Mouse (Mus musculus): ENCODE data around the gene Lmf1. TPM values are rescaled to one million over a fixed set of nuclear protein-coding genes. Genes with fewer than 3 reads are reported as not detected.

The Lmf1 gene
- polyA plus RNA-seq, 1 experiment from 2014 or later: 26.9 TPM

DNA sequence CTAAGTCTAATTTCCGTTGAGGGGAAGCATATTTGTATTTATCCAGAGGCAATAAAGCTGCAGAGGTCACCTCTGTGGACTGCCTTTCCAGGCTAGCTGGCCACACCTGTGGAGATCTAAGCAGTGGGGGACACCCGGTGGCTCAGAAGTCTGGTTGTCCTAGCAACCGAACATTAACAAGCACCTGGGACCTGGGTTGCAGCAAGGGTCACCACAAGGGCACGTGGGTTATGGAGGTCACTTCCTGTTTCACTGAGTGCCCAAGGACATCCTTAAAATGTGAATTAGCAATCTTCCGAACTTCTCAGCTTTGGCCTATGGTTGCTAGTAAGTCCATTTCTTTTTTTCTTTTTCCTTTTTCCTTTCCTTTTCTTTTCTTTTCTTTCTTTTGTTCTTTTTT is 25.3 kb downstream of the Lmf1 start:
- H3K27ac ChIP-seq (ENCODE audit: low read depth, low read length): no peak overlapping the region
- no peaks in the 10 kb centered on the region; the same call in 1 of the 2 replicates for H3K36me3 ChIP-seq (ENCODE audit: control insufficient read depth, insufficient read depth, low read length)
- no peak overlapping the region for H3K4me3 ChIP-seq (ENCODE audit: low read depth, low read length)
- ATAC-seq (ENCODE audit: low FRiP score) (no peak), DNase-seq (ENCODE audit: low spot score) (no peak)
- no peaks in the 10 kb centered on the region for H3K27me3 ChIP-seq (ENCODE audit: control insufficient read depth, insufficient read depth, low read length)
- no peak overlapping the region for H3K9ac ChIP-seq (ENCODE audit: low read depth, low read length)
- H3K4me2 ChIP-seq (replicated peaks; ENCODE audit: low read depth, low read length): no peak overlapping the region
- H3K4me1 ChIP-seq (replicated peaks; ENCODE audit: control insufficient read depth, insufficient read depth, low read length): peaks cover 2% of the 10 kb centered on the region
- 51% methylated on average over 5 of the region's 5 CpGs for WGBS
- no peaks in the 10 kb centered on the region for H3K9me3 ChIP-seq (ENCODE audit: control insufficient read depth, low read length)

DNA sequence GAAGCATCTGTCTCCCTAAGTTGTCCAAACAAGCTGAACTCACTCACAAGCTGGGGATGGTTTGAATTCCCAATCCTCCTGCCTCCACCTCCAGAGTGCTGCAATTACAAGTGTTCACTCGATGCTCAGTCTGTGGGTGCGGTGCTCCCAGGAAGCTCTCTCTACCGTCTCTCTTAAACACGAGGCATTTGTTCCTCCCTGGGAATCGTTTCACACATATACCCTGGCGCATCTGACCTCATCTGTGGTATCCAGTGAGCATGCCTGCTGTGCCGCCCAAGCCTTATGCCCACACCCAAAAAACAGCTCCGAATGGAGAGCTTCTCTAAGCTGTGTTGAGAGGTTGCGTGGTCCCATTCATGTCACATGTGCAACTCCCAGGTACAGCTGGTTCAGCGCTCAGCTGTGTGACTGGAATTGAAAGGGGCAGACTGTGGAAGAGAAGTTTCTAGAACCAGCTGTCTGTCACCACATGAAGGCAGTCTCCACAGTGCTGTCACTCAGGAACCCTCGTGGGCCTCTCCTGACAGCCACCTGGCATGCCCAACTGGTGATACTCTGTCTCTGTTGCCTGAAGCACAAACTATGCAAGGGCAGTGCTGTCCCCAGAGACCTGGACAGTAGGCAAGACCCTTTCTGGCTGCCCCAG is 29.4 kb downstream of the Lmf1 start:
- no peak for DNase-seq (ENCODE audit: low spot score)
- Histone ChIP-seq H3K4me3 (ENCODE audit: low read depth, low read length) (no peak overlapping the region), H3K9me3 (ENCODE audit: control insufficient read depth, low read length) (no peaks in the 10 kb centered on the region), H3K27ac (ENCODE audit: low read depth, low read length) (no peak overlapping the region; the same call in 1 of the 2 replicates), H3K36me3 (ENCODE audit: control insufficient read depth, insufficient read depth, low read length) (no peaks in the 10 kb centered on the region), H3K4me2 (replicated peaks; ENCODE audit: low read depth, low read length) (no peak overlapping the region), H3K27me3 (ENCODE audit: control insufficient read depth, insufficient read depth, low read length) (no peaks in the 10 kb centered on the region), H3K4me1 (replicated peaks; ENCODE audit: control insufficient read depth, insufficient read depth, low read length) (peaks cover 2% of the 10 kb centered on the region), H3K9ac (ENCODE audit: low read depth, low read length) (no peak overlapping the region)
- no peak for ATAC-seq (ENCODE audit: low FRiP score)
- WGBS: 90% methylated on average over 11 of the region's 11 CpGs

DNA sequence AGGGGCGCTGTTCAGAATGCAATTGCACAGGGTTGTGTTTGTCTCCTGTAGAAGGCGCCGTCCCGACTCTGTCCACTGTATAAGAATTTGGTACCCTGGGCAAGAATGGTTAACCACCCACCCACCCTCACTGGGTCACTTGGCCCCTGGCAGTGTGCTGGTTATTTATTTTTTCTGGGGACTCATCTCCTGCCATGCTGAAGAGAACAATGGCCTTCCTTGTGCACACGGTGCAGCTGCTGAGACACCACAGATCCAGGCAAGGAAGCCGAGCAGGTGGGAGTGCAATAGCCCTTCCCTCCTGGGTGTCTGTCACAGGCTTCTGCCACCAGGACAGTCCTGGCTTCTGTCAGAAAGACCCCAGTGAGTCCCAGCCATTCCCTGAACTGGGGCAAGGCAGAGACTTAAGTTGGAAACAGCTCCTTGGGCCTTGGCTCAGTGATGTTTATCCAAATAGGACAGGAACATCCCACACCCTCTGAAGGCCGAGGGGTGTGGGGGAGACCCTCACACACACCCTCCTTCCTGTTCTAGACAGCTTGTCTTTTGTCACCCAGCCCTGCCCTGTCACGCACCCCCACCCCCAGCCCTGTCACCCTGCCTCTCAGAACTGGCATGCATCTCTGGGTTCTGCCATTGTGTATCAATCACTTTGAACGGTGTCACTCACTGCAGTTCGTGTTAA is 30.1 kb downstream of the Lmf1 start:
- peak; percentile 11 for DNase-seq (ENCODE audit: low spot score)
- WGBS: 63% methylated on average over 10 of the region's 10 CpGs
- Histone ChIP-seq H3K36me3 (ENCODE audit: control insufficient read depth, insufficient read depth, low read length) (no peaks in the 10 kb centered on the region), H3K4me3 (ENCODE audit: low read depth, low read length) (no peak overlapping the region), H3K4me2 (replicated peaks; ENCODE audit: low read depth, low read length) (no peak overlapping the region), H3K4me1 (replicated peaks; ENCODE audit: control insufficient read depth, insufficient read depth, low read length) (peaks cover 2% of the 10 kb centered on the region), H3K27ac (ENCODE audit: low read depth, low read length) (peak overlapping the region; percentile 14), H3K9ac (ENCODE audit: low read depth, low read length) (no peak overlapping the region), H3K27me3 (ENCODE audit: control insufficient read depth, insufficient read depth, low read length) (no peaks in the 10 kb centered on the region), H3K9me3 (ENCODE audit: control insufficient read depth, low read length) (no peaks in the 10 kb centered on the region)
- 0 out of 2 replicates have a peak, but pooled peaks have one; percentile 33 for ATAC-seq (ENCODE audit: low FRiP score)

DNA sequence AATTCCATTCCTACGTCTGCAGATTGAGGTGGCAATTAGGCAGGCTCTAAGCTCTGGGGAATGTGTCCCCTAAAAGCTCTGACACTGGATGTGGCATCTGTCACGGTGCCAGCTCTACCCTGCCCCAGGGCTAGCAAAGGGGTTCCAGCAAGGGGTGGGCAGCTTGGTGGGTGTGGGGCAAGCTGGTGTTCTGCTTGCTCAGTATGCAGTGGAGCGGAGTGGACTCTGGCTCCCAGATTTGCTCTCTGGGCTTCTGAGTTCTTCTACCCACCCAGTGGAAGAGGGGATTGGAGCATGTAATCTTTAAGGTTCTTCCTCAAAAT is 30.6 kb downstream of the Lmf1 start:
- H3K27ac ChIP-seq (ENCODE audit: low read depth, low read length): no peak overlapping the region
- DNase-seq (ENCODE audit: low spot score): no peak
- WGBS: 72% methylated on average over 3 of the region's 3 CpGs
- no peak for ATAC-seq (ENCODE audit: low FRiP score)
- H3K4me3 ChIP-seq (ENCODE audit: low read depth, low read length): no peak overlapping the region
- no peaks in the 10 kb centered on the region for H3K9me3 ChIP-seq (ENCODE audit: control insufficient read depth, low read length)
- H3K27me3 ChIP-seq (ENCODE audit: control insufficient read depth, insufficient read depth, low read length): no peaks in the 10 kb centered on the region
- H3K9ac ChIP-seq (ENCODE audit: low read depth, low read length): no peak overlapping the region
- peaks cover 2% of the 10 kb centered on the region for H3K4me1 ChIP-seq (replicated peaks; ENCODE audit: control insufficient read depth, insufficient read depth, low read length)
- no peak overlapping the region for H3K4me2 ChIP-seq (replicated peaks; ENCODE audit: low read depth, low read length)
- H3K36me3 ChIP-seq (ENCODE audit: control insufficient read depth, insufficient read depth, low read length): no peaks in the 10 kb centered on the region

DNA sequence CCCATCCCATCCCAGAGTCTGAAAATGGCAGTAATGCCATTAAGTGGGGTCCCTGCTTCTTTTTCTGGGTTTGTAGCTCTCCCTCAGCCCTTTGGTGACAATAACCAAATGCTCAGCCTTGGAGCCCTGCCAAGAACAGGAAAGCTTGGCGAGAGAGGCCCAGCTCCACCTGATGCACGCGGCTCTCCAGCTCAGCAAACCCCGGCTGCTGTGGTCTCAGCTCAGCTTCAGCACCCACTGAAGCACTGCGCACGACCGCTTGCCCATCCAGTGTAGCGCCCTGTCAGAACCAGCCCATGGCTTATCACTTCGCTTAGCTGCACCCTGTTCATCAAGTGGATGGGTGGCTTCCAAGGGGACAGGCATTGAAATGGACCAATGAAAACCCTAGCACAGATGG is 31.3 kb downstream of the Lmf1 start:
- DNase-seq (ENCODE audit: low spot score): no peak
- 0 out of 2 replicates have a peak overlapping the region, but pooled peaks have one; percentile 2 for H3K9ac ChIP-seq (ENCODE audit: low read depth, low read length)
- no peaks in the 10 kb centered on the region for H3K9me3 ChIP-seq (ENCODE audit: control insufficient read depth, low read length)
- no peak overlapping the region for H3K4me3 ChIP-seq (ENCODE audit: low read depth, low read length)
- H3K27me3 ChIP-seq (ENCODE audit: control insufficient read depth, insufficient read depth, low read length): no peaks in the 10 kb centered on the region
- 78% methylated on average over 9 of the region's 9 CpGs for WGBS
- H3K4me1 ChIP-seq (replicated peaks; ENCODE audit: control insufficient read depth, insufficient read depth, low read length): peaks cover 2% of the 10 kb centered on the region
- H3K27ac ChIP-seq (ENCODE audit: low read depth, low read length): no peak overlapping the region
- no peak for ATAC-seq (ENCODE audit: low FRiP score)
- no peaks in the 10 kb centered on the region for H3K36me3 ChIP-seq (ENCODE audit: control insufficient read depth, insufficient read depth, low read length)
- H3K4me2 ChIP-seq (replicated peaks; ENCODE audit: low read depth, low read length): no peak overlapping the region

DNA sequence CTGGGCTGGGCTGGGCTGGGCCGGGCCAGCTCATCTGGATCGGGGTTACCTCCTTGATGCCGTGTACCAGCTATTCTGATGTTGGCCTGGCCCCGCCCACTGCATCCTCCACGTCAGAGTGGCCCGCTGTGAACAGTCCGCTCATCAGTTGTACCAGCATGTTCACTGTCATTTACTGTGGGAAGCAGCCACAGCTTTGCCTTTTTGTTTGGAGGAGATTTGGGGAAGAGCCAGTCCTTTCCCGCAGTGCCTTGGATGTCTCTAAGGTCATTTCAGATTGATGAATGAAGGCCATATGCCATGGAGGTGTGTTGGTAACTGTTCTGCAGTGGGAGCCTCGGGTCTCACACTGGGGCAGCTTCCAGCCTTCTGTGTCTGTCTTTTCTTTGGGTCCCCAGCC is 33.7 kb downstream of the Lmf1 start:
- no peak for ATAC-seq (ENCODE audit: low FRiP score)
- no peaks in the 10 kb centered on the region for H3K36me3 ChIP-seq (ENCODE audit: control insufficient read depth, insufficient read depth, low read length)

DNA sequence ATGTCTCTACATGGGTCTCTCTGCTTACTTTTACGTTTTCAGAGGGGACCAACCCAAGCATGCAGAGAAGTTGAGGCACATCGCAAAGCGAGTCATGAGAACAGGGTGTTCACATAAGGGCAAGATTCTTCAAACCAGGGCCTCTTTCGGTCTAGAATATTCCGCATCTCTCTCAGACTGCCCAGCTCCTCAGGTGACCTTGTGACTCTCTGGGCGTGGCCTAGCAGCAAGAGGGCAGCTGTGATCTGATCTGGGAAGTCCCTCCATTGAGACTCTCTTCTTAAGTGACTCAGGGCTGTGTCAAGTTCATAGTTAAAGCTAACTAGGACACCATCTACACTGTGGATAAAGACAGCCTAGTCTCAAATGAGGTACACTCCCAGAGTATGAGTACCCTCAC is 34.4 kb downstream of the Lmf1 start:
- Histone ChIP-seq H3K27ac (ENCODE audit: low read depth, low read length) (no peak overlapping the region), H3K36me3 (ENCODE audit: control insufficient read depth, insufficient read depth, low read length) (no peaks in the 10 kb centered on the region), H3K9ac (ENCODE audit: low read depth, low read length) (no peak overlapping the region), H3K27me3 (ENCODE audit: control insufficient read depth, insufficient read depth, low read length) (no peaks in the 10 kb centered on the region), H3K4me3 (ENCODE audit: low read depth, low read length) (no peak overlapping the region), H3K9me3 (ENCODE audit: control insufficient read depth, low read length) (no peaks in the 10 kb centered on the region), H3K4me1 (replicated peaks; ENCODE audit: control insufficient read depth, insufficient read depth, low read length) (peaks cover 2% of the 10 kb centered on the region), H3K4me2 (replicated peaks; ENCODE audit: low read depth, low read length) (no peak overlapping the region)
- 91% methylated on average over 6 of the region's 6 CpGs for WGBS
- DNase-seq (ENCODE audit: low spot score) (no peak), ATAC-seq (ENCODE audit: low FRiP score) (no peak)

More for the DNA sequence above, 33.7 kb downstream of the Lmf1 start:
- DNase-seq (ENCODE audit: low spot score): no peak
- no peak overlapping the region for H3K4me2 ChIP-seq (replicated peaks; ENCODE audit: low read depth, low read length)
- H3K27me3 ChIP-seq (ENCODE audit: control insufficient read depth, insufficient read depth, low read length): no peaks in the 10 kb centered on the region
- H3K9me3 ChIP-seq (ENCODE audit: control insufficient read depth, low read length): no peaks in the 10 kb centered on the region
- WGBS: 77% methylated on average over 9 of the region's 9 CpGs
- H3K4me1 ChIP-seq (replicated peaks; ENCODE audit: control insufficient read depth, insufficient read depth, low read length): peaks cover 2% of the 10 kb centered on the region
- H3K9ac ChIP-seq (ENCODE audit: low read depth, low read length): no peak overlapping the region
- H3K4me3 ChIP-seq (ENCODE audit: low read depth, low read length): no peak overlapping the region
- H3K27ac ChIP-seq (ENCODE audit: low read depth, low read length): no peak overlapping the region

DNA sequence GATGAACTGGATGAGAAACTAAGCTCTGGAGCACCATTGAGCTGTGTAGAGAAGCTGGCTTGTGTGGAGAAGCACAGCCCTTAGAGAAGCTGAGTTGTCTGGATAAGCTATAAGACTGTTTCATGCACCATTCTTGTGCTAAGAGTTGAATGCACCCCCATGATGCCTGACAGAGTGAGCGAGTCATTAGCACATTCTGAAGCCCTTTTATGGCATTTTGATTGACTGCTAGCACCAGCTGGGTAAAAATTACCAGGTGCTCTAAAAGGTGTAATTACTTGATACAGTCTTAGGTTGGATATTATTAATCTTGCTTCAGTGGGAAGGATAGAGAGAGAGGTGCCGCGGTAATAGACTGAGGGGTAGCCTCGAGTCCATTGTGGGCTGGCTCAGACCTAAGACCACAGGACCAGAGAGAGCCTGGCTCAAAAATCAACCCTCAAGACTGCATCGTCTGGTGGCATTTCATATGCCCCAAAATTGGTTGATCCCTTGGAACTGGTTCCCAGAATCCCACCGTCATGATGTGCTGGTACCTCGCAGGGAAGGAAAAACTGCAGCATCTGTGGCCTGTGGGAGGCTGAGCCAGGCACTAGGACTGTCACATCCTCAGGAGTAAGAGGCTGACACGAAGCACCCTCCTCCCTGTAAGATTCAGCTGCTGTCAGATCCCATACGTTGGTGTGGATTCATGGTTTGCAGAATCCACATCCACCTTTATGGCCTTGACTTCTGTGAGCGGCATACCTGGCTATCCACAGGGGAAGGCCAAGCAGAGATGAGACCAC is 36.0 kb downstream of the Lmf1 start:
- no peak overlapping the region for H3K27ac ChIP-seq (ENCODE audit: low read depth, low read length)
- H3K9ac ChIP-seq (ENCODE audit: low read depth, low read length): no peak overlapping the region
- H3K27me3 ChIP-seq (ENCODE audit: control insufficient read depth, insufficient read depth, low read length): no peaks in the 10 kb centered on the region
- no peaks in the 10 kb centered on the region for H3K36me3 ChIP-seq (ENCODE audit: control insufficient read depth, insufficient read depth, low read length)
- DNase-seq (ENCODE audit: low spot score): no peak
- no peak overlapping the region for H3K4me3 ChIP-seq (ENCODE audit: low read depth, low read length)
- H3K4me1 ChIP-seq (replicated peaks; ENCODE audit: control insufficient read depth, insufficient read depth, low read length): no peaks in the 10 kb centered on the region
- no peak for ATAC-seq (ENCODE audit: low FRiP score)
- H3K9me3 ChIP-seq (ENCODE audit: control insufficient read depth, low read length): no peaks in the 10 kb centered on the region
- H3K4me2 ChIP-seq (replicated peaks; ENCODE audit: low read depth, low read length): no peak overlapping the region
- WGBS: 91% methylated on average over 10 of the region's 10 CpGs

Data from hindbrain, embryonic 11.5 days (tissue).